Mouse (Mus musculus) heart, embryonic 15.5 days (tissue): ENCODE measurements around the gene Kat8. TPM values are rescaled to one million over a fixed set of nuclear protein-coding genes. Genes with fewer than 3 reads are reported as not detected.

Source experiments
- ATAC-seq: fragments of 200-750 bp; cut with Nextera tagmentation; replicated peaks from 2 replicates; pipeline ENCODE4 v1.8.0; 2017; ENCODE audit warnings: low read depth, moderate TSS enrichment; ENCODE audit not compliant: insufficient number of reproducible peaks, insufficient read depth, low FRiP score
- H3K27ac ChIP-seq: fragments of 300-500 bp; sonication (generic); 2 replicates; pipeline ENCODE4 v1.5.1; 2015; ENCODE audit warnings: mild to moderate bottlenecking, inconsistent platforms
- H3K27me3 ChIP-seq: fragments of 300-500 bp; sonication (generic); 2 replicates; pipeline ENCODE4 v1.6.1; 2015; ENCODE audit warnings: inconsistent platforms
- H3K36me3 ChIP-seq: fragments of 300-500 bp; sonication (generic); 2 replicates; pipeline ENCODE4 v1.6.1; 2015; ENCODE audit warnings: mild to moderate bottlenecking, inconsistent platforms
- H3K4me1 ChIP-seq: fragments of 300-500 bp; sonication (generic); replicated peaks from 2 replicates; pipeline ENCODE4 v1.6.1; 2015; ENCODE audit warnings: inconsistent platforms
- H3K4me2 ChIP-seq: fragments of 300-500 bp; sonication (generic); 2 replicates; pipeline ENCODE4 v1.6.1; 2015; ENCODE audit warnings: inconsistent platforms, mild to moderate bottlenecking, moderate library complexity
- H3K4me3 ChIP-seq: fragments of 300-500 bp; sonication (generic); 2 replicates; pipeline ENCODE4 v1.5.1; 2015; ENCODE audit warnings: mild to moderate bottlenecking, inconsistent platforms
- H3K9ac ChIP-seq: fragments of 300-500 bp; sonication (generic); 2 replicates; pipeline ENCODE4 v1.6.1; 2015; ENCODE audit warnings: mild to moderate bottlenecking, inconsistent platforms
- H3K9me3 ChIP-seq: fragments of 300-500 bp; sonication (generic); replicated peaks from 2 replicates; pipeline ENCODE4 v1.6.1; 2016; ENCODE audit warnings: inconsistent platforms
- WGBS: fragments of 180-500 bp; shearing (Covaris S2); methylation state at CpG from one replicate; pipeline ENCODE4 v1.1.7; 2015; ENCODE audit warnings: mixed read lengths; 5-methylcytosine and 5-hydroxymethylcytosine counted together
- polyA plus RNA-seq: library from polyadenylated mRNA; unstranded; fragments of >200 nt; fragmentation: Nextera tagmentation; extraction: Ambion mirVana; gene quantifications from 2 replicates; pipeline ENCODE4 v1.2.1, GENCODE M21; 2015

Kat8 gene
- polyA plus RNA-seq, result 23.5 and 27.6 TPM in 2 replicates

DNA sequence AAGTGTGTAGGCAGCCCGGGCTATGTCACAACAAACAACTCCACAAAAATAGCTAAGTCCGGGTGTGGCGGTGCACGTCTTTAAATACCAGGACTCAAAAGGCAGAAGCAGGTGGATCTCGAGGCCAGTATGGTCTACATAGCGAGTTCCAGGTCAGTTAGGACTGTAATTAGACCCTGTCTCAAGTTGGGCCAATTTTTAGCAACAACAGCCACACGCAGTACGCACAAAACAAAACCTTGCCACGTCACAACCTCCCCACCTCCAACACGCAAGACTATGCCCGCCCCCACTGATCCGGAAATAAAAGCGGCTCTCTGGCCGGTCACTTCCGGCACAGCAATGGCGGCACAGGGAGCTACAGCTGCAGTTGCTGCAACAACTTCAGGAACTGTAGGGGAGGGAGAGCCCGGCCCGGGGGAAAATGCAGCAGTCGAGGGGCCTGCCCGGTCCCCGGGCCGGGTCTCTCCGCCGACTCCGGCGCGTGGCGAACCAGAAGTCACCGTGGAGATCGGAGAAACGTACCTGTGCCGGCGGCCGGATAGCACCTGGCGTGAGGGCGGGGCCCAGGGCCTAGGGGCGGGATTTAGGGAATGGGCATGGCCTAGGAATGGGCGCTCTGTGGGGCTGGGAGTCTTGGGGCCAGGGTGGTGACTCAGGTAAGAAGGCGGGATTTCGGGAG lies at the start of gene Kat8:
Kat8 (plus strand) TSS at position 327 of the 682 bp plus-strand sequence.
- Histone ChIP-seq H3K27ac (peak within 1 kb of the TSS; percentile 71), H3K4me3 (peak within 1 kb of the TSS; percentile 77), H3K27me3 (no peaks in the 10 kb centered on the region), H3K9me3 (no peaks in the 10 kb centered on the region), H3K4me2 (peak within 1 kb of the TSS; percentile 68), H3K36me3 (peaks cover 36% of the 10 kb centered on the region), H3K4me1 (peaks cover 12% of the 10 kb centered on the region), H3K9ac (peak within 1 kb of the TSS; percentile 78)
- ATAC-seq, result peak; percentile 93
- WGBS, result under 1% methylated on average over 40 of the region's 40 CpGs

GRCm38 (mm10) chr7:127866434-127866833 lies 45.9 kb upstream of the Kat8 start:
- H3K36me3 ChIP-seq, result peaks cover 24% of the 10 kb centered on the region
- H3K4me2 ChIP-seq, result no peak overlapping the region
- H3K4me1 ChIP-seq, result peaks cover 10% of the 10 kb centered on the region
- H3K27me3 ChIP-seq, result no peaks in the 10 kb centered on the region
- 93% methylated on average over 12 of the region's 12 CpGs for WGBS
- no peak overlapping the region for H3K27ac ChIP-seq
- H3K9me3 ChIP-seq, result no peaks in the 10 kb centered on the region
- H3K9ac ChIP-seq, result no peak overlapping the region
- H3K4me3 ChIP-seq, result no peak overlapping the region
- no peak for ATAC-seq

DNA sequence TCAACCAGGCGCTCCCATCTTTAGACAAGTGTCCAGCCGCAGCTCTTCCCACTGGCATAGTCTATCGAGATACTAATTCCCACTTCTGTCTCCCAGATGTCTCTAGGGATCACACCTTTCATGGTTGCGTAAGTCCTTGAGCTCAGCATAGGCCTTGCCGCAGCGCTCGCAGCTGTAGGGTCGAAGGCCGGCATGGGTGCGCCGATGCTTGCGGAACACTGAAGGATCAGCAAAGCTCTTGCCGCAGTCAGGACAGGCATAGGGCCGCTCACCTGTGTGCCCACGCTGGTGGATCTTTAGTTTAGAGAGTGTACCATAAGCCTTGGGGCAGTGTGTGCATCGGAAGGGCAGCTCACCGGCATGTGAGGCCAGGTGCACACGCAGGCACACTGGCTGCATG lies 44.7 kb upstream of the Kat8 start:
- H3K4me3 ChIP-seq, result no peak overlapping the region
- H3K4me2 ChIP-seq, result no peak overlapping the region
- peaks cover 10% of the 10 kb centered on the region for H3K4me1 ChIP-seq
- ATAC-seq, result no peak
- no peak overlapping the region for H3K9ac ChIP-seq
- no peaks in the 10 kb centered on the region for H3K27me3 ChIP-seq
- no peaks in the 10 kb centered on the region for H3K9me3 ChIP-seq
- peaks cover 24% of the 10 kb centered on the region for H3K36me3 ChIP-seq
- WGBS, result 95% methylated on average over 18 of the region's 18 CpGs
- H3K27ac ChIP-seq, result no peak overlapping the region

DNA sequence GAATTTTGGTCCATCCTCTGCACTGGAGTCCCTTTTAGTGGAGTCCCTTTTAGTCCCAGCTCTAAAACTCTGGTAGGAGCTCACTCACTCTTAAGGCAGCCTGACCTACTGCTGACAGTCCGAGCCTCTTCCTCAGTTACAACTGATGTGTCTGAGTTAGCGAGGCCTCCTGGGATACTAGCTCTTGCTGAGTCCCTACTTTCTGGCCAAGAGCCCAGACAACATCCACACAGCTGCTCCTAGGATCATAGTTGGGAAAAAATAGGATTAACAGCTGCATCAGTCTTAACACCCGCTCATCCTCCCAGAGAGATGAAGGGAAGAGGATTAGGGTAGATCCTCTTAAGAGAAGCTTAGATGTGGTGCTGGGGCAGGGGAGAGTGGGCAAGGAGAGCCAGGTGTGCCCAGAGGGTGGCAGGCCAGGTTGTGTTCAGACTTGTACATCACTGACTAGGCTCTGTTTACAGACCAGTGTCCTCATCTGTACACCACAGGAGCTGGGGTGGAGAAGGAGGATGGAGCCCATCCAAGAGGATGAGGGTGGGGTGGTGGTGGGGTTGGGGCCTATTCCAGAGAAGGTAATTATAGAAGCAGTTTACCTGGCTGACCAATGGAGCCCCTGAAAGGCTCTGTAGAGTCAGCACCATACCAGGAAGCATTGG lies 43.0 kb upstream of the Kat8 start:
- no peak overlapping the region for H3K4me3 ChIP-seq
- no peak overlapping the region for H3K4me2 ChIP-seq
- no peaks in the 10 kb centered on the region for H3K9me3 ChIP-seq
- no peaks in the 10 kb centered on the region for H3K27me3 ChIP-seq
- WGBS, result 56% methylated on average over 3 of the region's 3 CpGs
- H3K9ac ChIP-seq, result no peak overlapping the region
- peak overlapping the region; percentile 31; the same call in 1 of the 2 replicates for H3K27ac ChIP-seq
- H3K36me3 ChIP-seq, result peaks cover 24% of the 10 kb centered on the region
- ATAC-seq, result 0 out of 2 replicates have a peak, but pooled peaks have one; percentile 43
- peaks cover 17% of the 10 kb centered on the region for H3K4me1 ChIP-seq

- H3K9me3 ChIP-seq, result no peaks in the 10 kb centered on the region
- no peak overlapping the region for H3K4me3 ChIP-seq
- peaks cover 25% of the 10 kb centered on the region for H3K4me1 ChIP-seq
- 81% methylated on average over 5 of the region's 5 CpGs for WGBS
- no peak overlapping the region for H3K9ac ChIP-seq
- peaks cover 24% of the 10 kb centered on the region for H3K36me3 ChIP-seq
- no peak for ATAC-seq
- no peaks in the 10 kb centered on the region for H3K27me3 ChIP-seq
- no peak overlapping the region for H3K27ac ChIP-seq
- no peak overlapping the region for H3K4me2 ChIP-seq
Observed at GRCm38 (mm10) chr7:127870136-127870821, 42.0 kb upstream of the Kat8 start.

- peak overlapping the region; percentile 99 for H3K27ac ChIP-seq
- peaks cover 19% of the 10 kb centered on the region for H3K36me3 ChIP-seq
- H3K9me3 ChIP-seq, result no peaks in the 10 kb centered on the region
- peak overlapping the region; percentile 96 for H3K9ac ChIP-seq
- 3% methylated on average over 20 of the region's 20 CpGs for WGBS
- H3K4me1 ChIP-seq, result peaks cover 25% of the 10 kb centered on the region
- peak overlapping the region; percentile 88 for H3K4me3 ChIP-seq
- ATAC-seq, result no peak; the same call in 1 of the 2 replicates
- no peaks in the 10 kb centered on the region for H3K27me3 ChIP-seq
- H3K4me2 ChIP-seq, result peak overlapping the region; percentile 86
Observed at GRCm38 (mm10) chr7:127874812-127875626, 37.3 kb upstream of the Kat8 start.

- peak overlapping the region; percentile 96 for H3K9ac ChIP-seq
- H3K4me1 ChIP-seq, result peaks cover 25% of the 10 kb centered on the region
- ATAC-seq, result peak; percentile 95
- peak overlapping the region; percentile 99 for H3K27ac ChIP-seq
- peak overlapping the region; percentile 88 for H3K4me3 ChIP-seq
- under 1% methylated on average over 43 of the region's 43 CpGs for WGBS
- peaks cover 25% of the 10 kb centered on the region for H3K36me3 ChIP-seq
- H3K9me3 ChIP-seq, result no peaks in the 10 kb centered on the region
- H3K27me3 ChIP-seq, result no peaks in the 10 kb centered on the region
- H3K4me2 ChIP-seq, result peak overlapping the region; percentile 86
Observed at GRCm38 (mm10) chr7:127875627-127876001, 36.7 kb upstream of the Kat8 start.

GRCm38 (mm10) chr7:127876041-127876466 lies 36.3 kb upstream of the Kat8 start, which contains the start of gene Zfp646:
Gene Zfp646, plus strand, starts transcription at chr7:127876221.
- Histone ChIP-seq H3K36me3 (peaks cover 30% of the 10 kb centered on the region), H3K27me3 (no peaks in the 10 kb centered on the region), H3K9ac (peak within 1 kb of the TSS; percentile 96), H3K4me1 (peaks cover 25% of the 10 kb centered on the region), H3K27ac (peak within 1 kb of the TSS; percentile 99), H3K4me3 (peak within 1 kb of the TSS; percentile 88), H3K9me3 (no peaks in the 10 kb centered on the region), H3K4me2 (peak within 1 kb of the TSS; percentile 86)
- WGBS, result under 1% methylated on average over 41 of the region's 41 CpGs
- peak; percentile 88 for ATAC-seq

GRCm38 (mm10) chr7:127876467-127877348 lies 35.6 kb upstream of the Kat8 start, which contains the start of gene Zfp668:
Gene Zfp668, minus strand, starts transcription at chr7:127876828.
- under 1% methylated on average over 60 of the region's 60 CpGs for WGBS
- no peaks in the 10 kb centered on the region for H3K27me3 ChIP-seq

GRCm38 (mm10) chr7:127879301-127879700 lies 33.0 kb upstream of the Kat8 start:
- no peak overlapping the region for H3K9ac ChIP-seq
- no peak overlapping the region for H3K4me2 ChIP-seq
- no peaks in the 10 kb centered on the region for H3K9me3 ChIP-seq
- no peak overlapping the region for H3K27ac ChIP-seq
- no peak for ATAC-seq
- 95% methylated on average over 9 of the region's 9 CpGs for WGBS
- H3K36me3 ChIP-seq, result peaks cover 61% of the 10 kb centered on the region
- peaks cover 36% of the 10 kb centered on the region for H3K4me1 ChIP-seq
- no peaks in the 10 kb centered on the region for H3K27me3 ChIP-seq
- no peak overlapping the region for H3K4me3 ChIP-seq

More at GRCm38 (mm10) chr7:127876467-127877348, 35.6 kb upstream of the Kat8 start, which contains the start of gene Zfp668:
- H3K9me3 ChIP-seq, result no peaks in the 10 kb centered on the region
- peak within 1 kb of the TSS; percentile 88 for H3K4me3 ChIP-seq
- ATAC-seq, result peak; percentile 49
- H3K9ac ChIP-seq, result peak within 1 kb of the TSS; percentile 96
- H3K4me1 ChIP-seq, result peaks cover 25% of the 10 kb centered on the region
- peaks cover 36% of the 10 kb centered on the region for H3K36me3 ChIP-seq
- H3K4me2 ChIP-seq, result peak within 1 kb of the TSS; percentile 86
- H3K27ac ChIP-seq, result peak within 1 kb of the TSS; percentile 99
